Mouse (Mus musculus) limb, embryonic 15.5 days (tissue): ENCODE data around the gene Dnal4. TPM values are rescaled to one million over a fixed set of nuclear protein-coding genes. Genes with fewer than 3 reads are reported as not detected.
"Not testable (repeated sequence)": the region's sequence is repeated elsewhere in the genome, so short reads cannot be mapped to it uniquely, and the experiment has no call there.

Experiments used
- ATAC-seq: fragments of 200-750 bp; cut with Nextera tagmentation; 2 replicates; pipeline ENCODE4 v1.8.0; 2017; ENCODE audit warnings: low read depth, moderate TSS enrichment; ENCODE audit not compliant: insufficient number of reproducible peaks, low FRiP score, low TSS enrichment
- H3K27ac ChIP-seq: fragments of 300-500 bp; sonication (generic); 2 replicates; pipeline ENCODE4 v1.5.1; 2015; ENCODE audit warnings: moderate library complexity, mild to moderate bottlenecking, inconsistent platforms
- H3K27me3 ChIP-seq: fragments of 300-500 bp; sonication (generic); 2 replicates; pipeline ENCODE4 v1.6.1; 2015; ENCODE audit warnings: inconsistent platforms
- H3K36me3 ChIP-seq: fragments of 300-500 bp; sonication (generic); 2 replicates; pipeline ENCODE4 v1.6.1; 2015; ENCODE audit warnings: inconsistent platforms
- H3K4me1 ChIP-seq: fragments of 300-500 bp; sonication (generic); 2 replicates; pipeline ENCODE4 v1.6.1; 2015; ENCODE audit warnings: inconsistent platforms
- H3K4me2 ChIP-seq: fragments of 300-500 bp; sonication (generic); 2 replicates; pipeline ENCODE4 v1.6.1; 2015; ENCODE audit warnings: mild to moderate bottlenecking, inconsistent platforms
- H3K4me3 ChIP-seq: fragments of 300-500 bp; sonication (generic); 2 replicates; pipeline ENCODE4 v1.5.1; 2015; ENCODE audit warnings: mild to moderate bottlenecking, inconsistent platforms
- H3K9ac ChIP-seq: fragments of 300-500 bp; sonication (generic); 2 replicates; pipeline ENCODE4 v1.6.1; 2015; ENCODE audit warnings: inconsistent platforms
- H3K9me3 ChIP-seq: fragments of 300-500 bp; sonication (generic); 2 replicates; pipeline ENCODE4 v1.6.1; 2016; ENCODE audit warnings: inconsistent platforms
- WGBS: fragments of 180-500 bp; shearing (Covaris S2); methylation state at CpG from one replicate; pipeline ENCODE4 v1.1.7; 2015; 5-methylcytosine and 5-hydroxymethylcytosine counted together
- polyA plus RNA-seq: library from polyadenylated mRNA; unstranded; fragments of >200 nt; fragmentation: Nextera tagmentation; extraction: Ambion mirVana; gene quantifications from 2 replicates; pipeline ENCODE4 v1.2.1, GENCODE M21; 2015

Gene Dnal4
- polyA plus RNA-seq, result 67.1 and 70.2 TPM in 2 replicates

GRCm38 (mm10) chr15:79777749-79778148 lies at the start of gene Dnal4:
TSS of gene Dnal4 (minus strand) at chr15:79777849.
- H3K9ac ChIP-seq, result no peak within 1 kb of the TSS
- no peak within 1 kb of the TSS for H3K4me3 ChIP-seq
- H3K27ac ChIP-seq, result no peak within 1 kb of the TSS
- H3K4me2 ChIP-seq, result no peak within 1 kb of the TSS
- peaks cover 18% of the 10 kb centered on the region for H3K4me1 ChIP-seq
- H3K27me3 ChIP-seq, result no peaks in the 10 kb centered on the region
- no peaks in the 10 kb centered on the region for H3K36me3 ChIP-seq
- no peak for ATAC-seq
- H3K9me3 ChIP-seq, result no peaks in the 10 kb centered on the region

GRCm38 (mm10) chr15:79827061-79827777 lies 49.6 kb upstream of the Dnal4 start:
- Histone ChIP-seq H3K4me3 (no peak overlapping the region), H3K4me2 (no peak overlapping the region), H3K27me3 (no peaks in the 10 kb centered on the region), H3K9me3 (no peaks in the 10 kb centered on the region), H3K4me1 (peaks cover 84% of the 10 kb centered on the region), H3K27ac (no peak overlapping the region), H3K9ac (no peak overlapping the region), H3K36me3 (peaks cover 66% of the 10 kb centered on the region)
- 86% methylated on average over 14 of the region's 14 CpGs for WGBS
- ATAC-seq, result no peak

- H3K27me3 ChIP-seq, result no peaks in the 10 kb centered on the region
- H3K36me3 ChIP-seq, result peaks cover 60% of the 10 kb centered on the region
- peaks cover 77% of the 10 kb centered on the region for H3K4me1 ChIP-seq
- no peaks in the 10 kb centered on the region for H3K9me3 ChIP-seq
- H3K4me2 ChIP-seq, result no peak overlapping the region
- WGBS, result 77% methylated on average over 9 of the region's 9 CpGs
- ATAC-seq, result no peak
- no peak overlapping the region for H3K4me3 ChIP-seq
- H3K9ac ChIP-seq, result no peak overlapping the region
- H3K27ac ChIP-seq, result no peak overlapping the region
Observed at GRCm38 (mm10) chr15:79826221-79826935, 48.7 kb upstream of the Dnal4 start.

GRCm38 (mm10) chr15:79825146-79825825 lies 47.6 kb upstream of the Dnal4 start:
- Histone ChIP-seq H3K36me3 (peaks cover 58% of the 10 kb centered on the region), H3K27ac (no peak overlapping the region), H3K27me3 (no peaks in the 10 kb centered on the region), H3K9me3 (no peaks in the 10 kb centered on the region), H3K4me1 (peaks cover 70% of the 10 kb centered on the region), H3K4me3 (no peak overlapping the region), H3K4me2 (no peak overlapping the region), H3K9ac (no peak overlapping the region)
- WGBS, result 66% methylated on average over 14 of the region's 14 CpGs
- no peak for ATAC-seq

- ATAC-seq, result no peak
- Histone ChIP-seq H3K4me3 (no peak overlapping the region), H3K27ac (no peak overlapping the region), H3K4me1 (peaks cover 55% of the 10 kb centered on the region), H3K9me3 (no peaks in the 10 kb centered on the region), H3K4me2 (no peak overlapping the region), H3K27me3 (no peaks in the 10 kb centered on the region), H3K36me3 (peaks cover 51% of the 10 kb centered on the region), H3K9ac (no peak overlapping the region)
- WGBS, result 63% methylated on average over 19 of the region's 19 CpGs
Observed at GRCm38 (mm10) chr15:79823588-79824280, 46.1 kb upstream of the Dnal4 start.

- Histone ChIP-seq H3K4me1 (peaks cover 43% of the 10 kb centered on the region), H3K9ac (no peak overlapping the region), H3K4me2 (no peak overlapping the region), H3K27me3 (no peaks in the 10 kb centered on the region), H3K4me3 (no peak overlapping the region), H3K9me3 (no peaks in the 10 kb centered on the region; the same call in 1 of the 2 replicates), H3K36me3 (peaks cover 39% of the 10 kb centered on the region), H3K27ac (no peak overlapping the region)
- 55% methylated on average over 13 of the region's 13 CpGs for WGBS
- no peak for ATAC-seq
Observed at GRCm38 (mm10) chr15:79822265-79823199, 44.9 kb upstream of the Dnal4 start.

- Histone ChIP-seq H3K27ac (no peak overlapping the region), H3K27me3 (no peaks in the 10 kb centered on the region), H3K9me3 (no peaks in the 10 kb centered on the region; the same call in 1 of the 2 replicates), H3K36me3 (peaks cover 7% of the 10 kb centered on the region), H3K4me1 (peaks cover 10% of the 10 kb centered on the region), H3K4me3 (no peak overlapping the region), H3K4me2 (no peak overlapping the region), H3K9ac (no peak overlapping the region)
- no peak for ATAC-seq
- 84% methylated on average over 4 of the region's 4 CpGs for WGBS
Observed at GRCm38 (mm10) chr15:79818325-79818724, 40.7 kb upstream of the Dnal4 start.

- H3K9ac ChIP-seq, result no peak overlapping the region
- H3K27me3 ChIP-seq, result peaks cover 5% of the 10 kb centered on the region; the same call in 1 of the 2 replicates
- ATAC-seq, result no peak
- no peaks in the 10 kb centered on the region; the same call in 1 of the 2 replicates for H3K9me3 ChIP-seq
- H3K27ac ChIP-seq, result no peak overlapping the region
- no peaks in the 10 kb centered on the region for H3K36me3 ChIP-seq
- WGBS, result 39% methylated on average over 8 of the region's 8 CpGs
- no peak overlapping the region for H3K4me2 ChIP-seq
- H3K4me1 ChIP-seq, result no peaks in the 10 kb centered on the region
- no peak overlapping the region for H3K4me3 ChIP-seq
Observed at GRCm38 (mm10) chr15:79813666-79814258, 36.1 kb upstream of the Dnal4 start.

GRCm38 (mm10) chr15:79812840-79813239 lies 35.2 kb upstream of the Dnal4 start:
- H3K4me3 ChIP-seq, H3K9ac ChIP-seq, H3K9me3 ChIP-seq, H3K27ac ChIP-seq, H3K4me2 ChIP-seq, H3K4me1 ChIP-seq, ATAC-seq, H3K36me3 ChIP-seq: not testable (repeated sequence)
- H3K27me3 ChIP-seq, result peaks cover 14% of the 10 kb centered on the region
- 65% methylated on average over 2 of the region's 2 CpGs for WGBS

- Histone ChIP-seq H3K4me1 (no peaks in the 10 kb centered on the region), H3K27ac (no peak overlapping the region), H3K9ac (no peak overlapping the region), H3K36me3 (no peaks in the 10 kb centered on the region), H3K4me3 (no peak overlapping the region), H3K4me2 (no peak overlapping the region), H3K27me3 (peaks cover 32% of the 10 kb centered on the region), H3K9me3 (no peaks in the 10 kb centered on the region)
- WGBS, result 74% methylated on average over 4 of the region's 4 CpGs
- ATAC-seq, result no peak
Observed at GRCm38 (mm10) chr15:79810997-79811396, 33.3 kb upstream of the Dnal4 start.
